Mouse (Mus musculus): ENCODE results near the gene Rcc1l.

GRCm38 (mm10) chr5:134225110-134225901 is 48.7 kb upstream of the Rcc1l start:
- no peak for TF ChIP-seq POLR2A (IDR thresholded peaks at IDR 0.05; ENCODE audit: low read depth, low read length)
- TF ChIP-seq CTCF (IDR thresholded peaks at IDR 0.05; ENCODE audit: extremely low read depth, insufficient read depth, insufficient read length, insufficient replicate concordance): no peak
